Mouse (Mus musculus): ENCODE results near the gene Rnf227.

- TF ChIP-seq TAL1 (IDR thresholded peaks at IDR 0.05; ENCODE audit: low read length) (no peak), GATA1 (IDR thresholded peaks at IDR 0.05; ENCODE audit: low read length) (no peak)
Observed at GRCm38 (mm10) chr11:69366855-69367615, 26.8 kb downstream of the Rnf227 start.
